Mouse (Mus musculus): Measurements from ENCODE around the gene Cep131. TPM values are rescaled to one million over a fixed set of nuclear protein-coding genes. Genes with fewer than 3 reads are reported as not detected.

Gene Cep131
- polyA plus RNA-seq, 1 experiment from 2014 or later: 36.8 TPM

DNA sequence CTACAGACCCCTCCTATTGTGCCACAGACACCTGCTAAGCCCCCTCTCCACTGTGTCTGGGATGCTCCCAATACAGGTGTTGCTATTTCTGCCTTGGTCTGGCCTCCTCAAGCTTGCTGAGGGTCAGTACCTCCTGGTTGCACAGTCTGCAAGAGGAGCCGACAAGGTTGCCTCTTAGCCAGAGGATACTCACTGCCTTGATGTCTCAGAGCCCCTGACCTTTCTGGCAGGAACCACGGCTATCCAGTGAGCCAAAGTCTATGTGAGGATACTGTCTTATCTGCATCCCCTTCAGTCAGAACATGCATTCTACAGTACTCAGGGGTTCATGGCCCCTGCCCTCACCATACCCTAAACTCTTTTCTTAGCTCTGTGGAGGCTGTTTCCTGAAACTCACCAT is 31.0 kb upstream of the Cep131 start:
- no peaks in the 10 kb centered on the region for H3K27me3 ChIP-seq
- DNase-seq (ENCODE audit: low read depth, low spot score) (no peak), ATAC-seq (no peak)
- ChIA-PET POLR2A (no interaction called here), CTCF (no interaction called here)
- in situ Hi-C loops (cut with MboI; ENCODE audit: low pct_unique_long_range_greater_than_20kb): no loop called here
- no peak for TF ChIP-seq CTCF (IDR thresholded peaks at IDR 0.05)

GRCm38 (mm10) chr11:120114488-120115215 is 28.0 kb upstream of the Cep131 start:
- POLR2A ChIA-PET: no interaction called here
- TF ChIP-seq CTCF (IDR thresholded peaks at IDR 0.05): no peak
- CTCF ChIA-PET: interaction anchor here (1.2 kb wide), 1 partner anchor 8 kb away, joined by 3 read pairs; no protein-coding TSS in a partner anchor
- no peaks in the 10 kb centered on the region for H3K27me3 ChIP-seq
- in situ Hi-C loops (cut with MboI; ENCODE audit: low pct_unique_long_range_greater_than_20kb): no loop called here
- no peak for DNase-seq (ENCODE audit: low read depth, low spot score)
- no peak for ATAC-seq

DNA sequence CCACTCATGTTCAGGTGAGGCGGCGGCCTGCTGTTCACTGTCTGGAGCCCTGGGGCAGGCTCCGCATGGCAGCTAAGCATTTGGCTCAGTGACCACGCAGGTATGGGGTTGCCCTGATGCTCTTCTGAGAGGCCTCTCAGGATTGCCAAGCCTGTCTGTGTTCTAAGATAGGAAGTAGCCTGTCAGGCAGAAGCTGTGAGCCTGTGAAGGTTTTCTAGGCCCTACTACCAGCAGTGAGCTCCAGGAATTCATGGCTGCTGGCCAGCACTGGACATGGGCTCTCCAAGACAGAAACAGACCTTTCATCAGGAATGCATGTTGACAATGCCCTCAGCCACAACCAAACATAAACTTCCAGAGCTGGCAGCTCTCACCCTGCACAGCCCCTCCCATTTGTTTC is 25.5 kb upstream of the Cep131 start:
- in situ Hi-C loops (cut with MboI; ENCODE audit: low pct_unique_long_range_greater_than_20kb): no loop called here
- TF ChIP-seq CTCF (IDR thresholded peaks at IDR 0.05): no peak
- no peak for ATAC-seq
- no peaks in the 10 kb centered on the region for H3K27me3 ChIP-seq
- ChIA-PET POLR2A (no interaction called here), CTCF (interaction anchor here (1.3 to 7.4 kb wide), 7 partner anchors 8 to 197 kb away, joined by 5 to 35 read pairs (median 7); partner anchors contain the start of genes Bahcc1, Ndufaf8 and Tepsin)
- no peak for DNase-seq (ENCODE audit: low read depth, low spot score)

- POLR2A ChIA-PET: interaction anchor here (0.7 kb wide), 1 partner anchor 12 kb away, joined by 4 read pairs; the partner anchor contains the start of gene Ndufaf8
- ATAC-seq (no peak), DNase-seq (ENCODE audit: low read depth, low spot score) (no peak)
- no peak for TF ChIP-seq CTCF (IDR thresholded peaks at IDR 0.05)
- no peaks in the 10 kb centered on the region for H3K27me3 ChIP-seq
- in situ Hi-C loops (cut with MboI; ENCODE audit: low pct_unique_long_range_greater_than_20kb): no loop called here
- CTCF ChIA-PET: interaction anchor here (0.9 to 7.4 kb wide), 17 partner anchors 9 to 241 kb away, joined by 3 to 35 read pairs (median 5); partner anchors contain the start of genes Bahcc1, Ndufaf8 and Tepsin
Observed at GRCm38 (mm10) chr11:120111033-120111432, 24.4 kb upstream of the Cep131 start.

DNA sequence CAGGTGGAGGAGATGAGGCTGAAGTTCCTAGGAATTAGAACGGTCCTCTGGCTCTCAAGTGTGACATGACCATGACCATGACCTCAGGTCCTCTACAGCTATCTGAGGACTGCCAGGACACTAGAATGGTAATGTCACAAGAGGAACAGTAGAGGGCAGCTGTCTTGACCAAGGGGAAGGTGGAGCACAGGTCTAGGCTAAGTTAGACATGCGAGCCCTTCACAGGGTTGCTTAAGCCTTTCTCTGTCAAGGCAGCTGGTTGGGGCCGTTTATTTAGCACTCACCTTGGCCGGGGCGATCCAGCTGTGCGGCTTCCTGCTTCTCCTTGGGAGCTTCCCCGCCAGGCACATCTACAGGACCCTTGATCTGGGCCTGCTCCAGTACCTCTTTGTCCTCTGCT is 23.9 kb upstream of the Cep131 start:
- no peaks in the 10 kb centered on the region for H3K27me3 ChIP-seq
- TF ChIP-seq CTCF (IDR thresholded peaks at IDR 0.05): no peak
- CTCF ChIA-PET: interaction anchor here (0.9 to 7.4 kb wide), 16 partner anchors 9 to 242 kb away, joined by 3 to 35 read pairs (median 5); partner anchors contain the start of genes Bahcc1, Ndufaf8 and Tepsin
- in situ Hi-C loops (cut with MboI; ENCODE audit: low pct_unique_long_range_greater_than_20kb): no loop called here
- ATAC-seq (no peak), DNase-seq (ENCODE audit: low read depth, low spot score) (no peak)
- POLR2A ChIA-PET: no interaction called here

- POLR2A ChIA-PET: interaction anchor here (0.7 to 1.1 kb wide), 2 partner anchors 86 to 198 kb away, joined by 3 to 4 read pairs; no protein-coding TSS in a partner anchor
- in situ Hi-C loops (cut with MboI; ENCODE audit: low pct_unique_long_range_greater_than_20kb): no loop called here
- no peak for DNase-seq (ENCODE audit: low read depth, low spot score)
- H3K27me3 ChIP-seq: no peaks in the 10 kb centered on the region
- no peak for TF ChIP-seq CTCF (IDR thresholded peaks at IDR 0.05)
- no peak for ATAC-seq
- CTCF ChIA-PET: interaction anchor here (1.2 to 7.4 kb wide), 10 partner anchors 10 to 243 kb away, joined by 3 to 35 read pairs (median 6); partner anchors contain the start of genes Ndufaf8 and Tepsin
Observed at GRCm38 (mm10) chr11:120109558-120110210, 23.1 kb upstream of the Cep131 start.

DNA sequence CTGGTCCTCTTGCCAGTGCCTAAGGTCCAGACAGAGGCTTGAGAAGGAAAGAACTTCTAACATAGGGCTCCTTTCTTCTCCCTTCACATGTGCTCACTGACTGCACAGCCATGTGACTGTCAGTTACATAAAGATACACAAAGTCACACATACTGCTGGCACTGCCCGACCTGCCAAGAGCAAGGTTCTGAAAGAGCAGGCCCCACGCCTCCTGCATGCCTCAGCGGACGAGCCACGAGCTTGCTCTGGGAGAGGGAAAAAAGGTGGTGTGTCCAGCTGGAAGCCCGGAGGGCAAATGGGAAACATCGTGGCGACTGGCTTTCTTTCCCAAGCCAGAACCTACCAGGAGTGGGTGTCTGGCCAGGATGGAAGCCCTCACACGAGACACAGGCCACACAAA is 21.2 kb upstream of the Cep131 start:
- ChIA-PET POLR2A (interaction anchor here (0.8 to 1.0 kb wide), 2 partner anchors 59 to 237 kb away, joined by 3 to 4 read pairs; no protein-coding TSS in a partner anchor), CTCF (interaction anchor here (1.1 to 7.4 kb wide), 3 partner anchors 12 to 201 kb away, joined by 3 to 35 read pairs (median 13); no protein-coding TSS in a partner anchor)
- in situ Hi-C loops (cut with MboI; ENCODE audit: low pct_unique_long_range_greater_than_20kb): no loop called here
- no peak for DNase-seq (ENCODE audit: low read depth, low spot score)
- no peak for TF ChIP-seq CTCF (IDR thresholded peaks at IDR 0.05)
- no peak for ATAC-seq
- no peaks in the 10 kb centered on the region for H3K27me3 ChIP-seq

GRCm38 (mm10) chr11:120107026-120107425 is 20.4 kb upstream of the Cep131 start:
- no peak for TF ChIP-seq CTCF (IDR thresholded peaks at IDR 0.05)
- H3K27me3 ChIP-seq: no peaks in the 10 kb centered on the region
- POLR2A ChIA-PET: interaction anchor here (0.7 to 1.0 kb wide), 3 partner anchors 59 to 238 kb away, joined by 3 to 4 read pairs (median 3); no protein-coding TSS in a partner anchor
- in situ Hi-C loops (cut with MboI; ENCODE audit: low pct_unique_long_range_greater_than_20kb): no loop called here
- CTCF ChIA-PET: interaction anchor here (0.8 to 7.4 kb wide), 5 partner anchors 8 to 202 kb away, joined by 3 to 35 read pairs (median 3); no protein-coding TSS in a partner anchor
- ATAC-seq (no peak), DNase-seq (ENCODE audit: low read depth, low spot score) (no peak)

- ATAC-seq: no peak
- DNase-seq (ENCODE audit: low read depth, low spot score): no peak
- POLR2A ChIA-PET: no interaction called here
- in situ Hi-C loops (cut with MboI; ENCODE audit: low pct_unique_long_range_greater_than_20kb): no loop called here
- CTCF ChIA-PET: interaction anchor here (1.6 kb wide), 1 partner anchor 204 kb away, joined by 3 read pairs; no protein-coding TSS in a partner anchor
- TF ChIP-seq CTCF (IDR thresholded peaks at IDR 0.05): no peak
- H3K27me3 ChIP-seq: no peaks in the 10 kb centered on the region
Observed at GRCm38 (mm10) chr11:120103431-120103997, 16.9 kb upstream of the Cep131 start.

DNA sequence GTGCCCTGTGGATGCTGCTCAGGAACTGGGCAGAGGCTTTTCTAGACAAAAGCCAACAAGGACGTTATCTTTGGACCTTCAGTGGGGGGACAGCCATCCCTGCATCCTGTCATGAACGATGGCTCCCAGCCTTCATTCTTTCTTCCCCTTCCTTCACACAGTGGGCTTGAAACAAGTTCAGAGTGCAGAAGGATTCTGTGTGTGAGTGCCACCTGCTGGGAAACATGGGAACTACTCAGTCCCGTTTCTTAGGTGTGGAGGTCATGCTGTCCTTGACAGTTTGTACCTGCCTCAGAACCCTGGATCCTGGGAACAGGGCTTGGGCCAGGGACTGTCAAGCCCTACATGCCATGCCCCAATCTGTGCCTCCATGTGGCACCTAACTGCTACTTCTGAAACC is 14.4 kb upstream of the Cep131 start:
- ATAC-seq: no peak
- ChIA-PET POLR2A (interaction anchor here (0.9 to 1.1 kb wide), 2 partner anchors 83 to 204 kb away, joined by 3 to 4 read pairs; no protein-coding TSS in a partner anchor), CTCF (interaction anchor here (0.7 to 1.9 kb wide), 6 partner anchors 10 to 88 kb away, joined by 3 to 9 read pairs (median 3); no protein-coding TSS in a partner anchor)

More for the DNA sequence above, 14.4 kb upstream of the Cep131 start:
- TF ChIP-seq CTCF (IDR thresholded peaks at IDR 0.05): no peak
- DNase-seq (ENCODE audit: low read depth, low spot score): no peak
- in situ Hi-C loops (cut with MboI; ENCODE audit: low pct_unique_long_range_greater_than_20kb): no loop called here
- H3K27me3 ChIP-seq: no peaks in the 10 kb centered on the region

Measured in Patski (cell line).